Mouse (Mus musculus) kidney, postnatal 4 days (tissue): Measurements from ENCODE around the gene Dcp1a.

Experiments used
- DNase-seq, 2 experiments: peaks; one replicate each; pipeline ENCODE4 v3.0.0; 2021; ENCODE audit warnings: mixed read lengths in 2 of 2

The Dcp1a gene

GRCm38 (mm10) chr14:30561470-30562187 is 82.3 kb downstream of the Dcp1a start:
- peak; percentile 75 to 80 for DNase-seq

DNA sequence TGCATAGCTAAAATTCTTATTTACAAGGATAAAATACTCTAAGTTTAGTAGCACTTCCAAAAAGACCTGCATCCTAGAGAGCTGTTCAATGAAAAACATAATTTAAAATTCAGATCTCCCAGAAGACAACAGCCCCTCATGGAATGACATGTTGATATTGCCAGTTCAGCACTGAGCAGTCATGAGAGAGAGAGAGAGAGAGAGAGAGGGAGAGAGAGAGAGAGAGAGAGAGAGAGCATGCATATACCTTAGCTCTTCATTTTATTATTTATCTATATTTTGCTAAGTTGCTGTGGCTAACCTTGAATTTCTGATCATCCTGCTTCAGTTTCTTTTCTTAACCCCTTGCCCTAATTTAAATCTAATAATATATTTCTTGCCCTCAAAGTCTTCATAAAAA is 83.0 kb downstream of the Dcp1a start:
- DNase-seq, result no peak

DNA sequence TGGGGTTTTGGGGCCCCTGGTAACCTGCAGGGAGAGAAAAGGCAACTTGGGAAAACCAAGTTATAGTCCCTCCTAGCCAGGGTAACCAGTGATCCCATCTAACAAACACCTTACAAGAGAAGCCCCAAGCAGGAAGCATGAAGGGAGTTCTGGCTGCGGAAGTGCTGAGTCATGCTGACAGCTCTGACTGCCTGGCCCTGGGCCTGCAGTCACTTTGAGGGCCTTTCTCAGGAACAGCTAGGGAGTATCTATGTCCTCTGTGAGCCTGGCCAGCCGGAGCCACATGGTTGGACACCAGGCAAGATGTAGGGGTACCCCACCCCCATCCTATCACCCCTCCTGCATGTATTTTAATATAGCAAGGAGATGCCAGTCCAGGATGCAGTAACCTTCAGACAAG is 85.1 kb downstream of the Dcp1a start:
- DNase-seq, result peak; percentile 52 to 66

GRCm38 (mm10) chr14:30566317-30566716 is 87.0 kb downstream of the Dcp1a start:
- no peak for DNase-seq

GRCm38 (mm10) chr14:30568016-30568415 is 88.7 kb downstream of the Dcp1a start:
- no peak for DNase-seq

DNA sequence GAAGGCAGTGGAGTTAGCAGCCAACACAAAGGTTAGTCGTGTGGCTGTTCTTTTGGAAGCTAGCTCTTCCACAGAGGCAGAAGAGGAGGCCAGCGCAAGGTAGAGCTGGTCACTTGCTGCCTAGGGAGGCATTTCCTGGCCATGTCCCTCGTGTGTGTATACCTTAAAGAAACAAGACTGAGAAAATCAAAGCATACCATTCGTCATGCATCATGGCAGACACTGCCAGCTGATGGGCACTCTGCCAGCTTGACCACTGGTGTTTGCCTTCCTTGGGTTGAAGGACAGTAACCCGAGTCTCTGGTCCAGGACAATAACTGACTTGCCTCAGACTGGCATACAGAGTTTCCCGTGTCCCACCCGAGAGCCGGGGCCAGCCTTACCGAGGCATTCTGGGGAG is 91.0 kb downstream of the Dcp1a start:
- peak; percentile 71 to 80 for DNase-seq

DNA sequence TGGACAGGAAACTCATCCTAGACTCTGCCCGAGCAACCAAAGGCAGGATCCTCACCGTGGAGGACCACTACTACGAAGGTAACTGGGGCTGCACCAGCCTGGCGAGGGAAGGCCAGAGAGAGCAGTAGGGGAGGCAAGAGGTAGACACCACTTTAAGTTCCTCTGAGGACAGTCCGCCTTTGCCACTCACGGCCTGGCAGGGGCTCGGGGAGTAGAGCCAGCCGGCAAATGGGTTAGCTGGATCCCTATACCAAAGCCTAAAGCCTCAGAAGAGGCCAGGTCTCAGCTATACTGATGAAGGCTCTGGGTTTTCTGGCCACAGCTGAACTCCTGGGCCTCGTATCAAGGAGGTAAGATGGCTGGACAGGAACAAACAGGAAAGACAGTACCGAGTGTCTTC is 92.9 kb downstream of the Dcp1a start:
- DNase-seq, result no peak

GRCm38 (mm10) chr14:30573235-30573634 is 93.9 kb downstream of the Dcp1a start:
- no peak for DNase-seq

GRCm38 (mm10) chr14:30573983-30574584 is 94.7 kb downstream of the Dcp1a start:
- peak; percentile 85 to 86 for DNase-seq

DNA sequence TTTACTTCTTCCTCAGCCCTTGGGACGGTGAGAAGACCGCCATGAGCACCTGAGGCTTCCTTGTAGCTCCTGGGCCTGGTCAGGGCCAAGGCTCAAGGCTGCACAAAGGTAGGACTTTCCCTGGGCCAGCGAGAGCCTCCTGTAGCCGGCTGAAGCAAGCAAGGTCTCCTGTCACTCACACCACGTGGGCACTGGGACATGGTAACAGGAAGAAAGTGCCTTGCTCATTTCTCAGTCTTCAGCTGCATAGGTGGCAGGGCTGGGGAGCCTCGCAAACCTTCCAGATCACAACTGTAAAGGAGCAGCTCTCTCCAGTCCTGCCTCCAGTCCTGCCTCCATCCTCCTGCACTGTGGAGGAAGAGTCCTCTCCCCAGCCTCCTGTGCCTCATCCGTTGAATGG is 96.5 kb downstream of the Dcp1a start:
- DNase-seq, result no peak

GRCm38 (mm10) chr14:30576260-30576659 is 96.9 kb downstream of the Dcp1a start:
- DNase-seq, result no peak
